Mouse (Mus musculus) myocyte (in vitro differentiated cells): ENCODE measurements around the gene Mapk9. TPM values are rescaled to one million over a fixed set of nuclear protein-coding genes. Genes with fewer than 3 reads are reported as not detected.

Source experiments
- H3K27me3 ChIP-seq: one replicate; pipeline ENCODE4 v1.6.1; 2011; ENCODE audit not compliant: control insufficient read depth, insufficient read depth, insufficient read length
- H3K36me3 ChIP-seq: one replicate; pipeline ENCODE4 v1.6.1; 2011; ENCODE audit not compliant: control insufficient read depth, insufficient read depth
- H3K4me2 ChIP-seq: one replicate; pipeline ENCODE4 v1.6.1; 2011; ENCODE audit warnings: low read depth, control low read depth
- H3K4me3 ChIP-seq: one replicate; pipeline ENCODE4 v1.5.1; 2011; ENCODE audit warnings: mild to moderate bottlenecking, control low read depth, moderate library complexity
- H3K79me2 ChIP-seq: one replicate; pipeline ENCODE4 v1.6.1; 2011; ENCODE audit not compliant: control insufficient read depth, insufficient read depth
- H3ac ChIP-seq: one replicate; pipeline ENCODE4 v1.6.1; 2011; ENCODE audit not compliant: control insufficient read depth, insufficient read length
- CEBPB ChIP-seq: IDR thresholded peaks from 2 replicates; pipeline ENCODE4 v1.6.1; 2011; ENCODE audit warnings: mild to moderate bottlenecking, moderate library complexity; ENCODE audit not compliant: poor library complexity, insufficient read depth, severe bottlenecking
- E2F4 ChIP-seq: IDR thresholded peaks from one replicate; pipeline ENCODE4 v1.6.1; 2011; ENCODE audit warnings: mild to moderate bottlenecking, control low read depth, moderate library complexity; ENCODE audit not compliant: insufficient read depth
- MAX ChIP-seq: IDR thresholded peaks from one replicate; pipeline ENCODE4 v1.6.1; 2011; ENCODE audit warnings: low read depth, mild to moderate bottlenecking, control low read depth
- MYOD1 ChIP-seq, 3 experiments: IDR thresholded peaks; one replicate each; pipeline ENCODE4 v1.6.1; 2011; ENCODE audit warnings: control low read depth in 2 of 3, low read depth in 2 of 3, mild to moderate bottlenecking in 2 of 3, moderate library complexity in 1 of 3; ENCODE audit not compliant: insufficient read length in 2 of 3, control insufficient read depth in 1 of 3
- MYOG ChIP-seq, 3 experiments: IDR thresholded peaks; one replicate each; pipeline ENCODE4 v1.6.1; 2011; ENCODE audit warnings: control low read depth in 2 of 3, low read depth in 2 of 3, mild to moderate bottlenecking in 2 of 3; ENCODE audit not compliant: insufficient read length in 2 of 3, control insufficient read depth in 1 of 3, insufficient read depth in 1 of 3
- POLR2A ChIP-seq: IDR thresholded peaks from one replicate; pipeline ENCODE4 v1.6.1; 2011; ENCODE audit warnings: low read depth, mild to moderate bottlenecking, control low read depth, moderate library complexity; ENCODE audit not compliant: insufficient read length
- POLR2AphosphoS2 ChIP-seq: IDR thresholded peaks from one replicate; pipeline ENCODE4 v1.6.1; 2011; ENCODE audit warnings: low read depth, control low read depth; ENCODE audit not compliant: insufficient read length
- REST ChIP-seq: IDR thresholded peaks from one replicate; pipeline ENCODE4 v1.6.1; 2011; ENCODE audit warnings: mild to moderate bottlenecking, control low read depth, moderate library complexity; ENCODE audit not compliant: insufficient read depth, insufficient read length
- SRF ChIP-seq: IDR thresholded peaks from one replicate; pipeline ENCODE4 v1.6.1; 2011; ENCODE audit warnings: low read depth; ENCODE audit not compliant: control insufficient read depth, insufficient read length
- TCF12 ChIP-seq: IDR thresholded peaks from one replicate; pipeline ENCODE4 v1.6.1; 2011; ENCODE audit warnings: mild to moderate bottlenecking, control low read depth; ENCODE audit not compliant: poor library complexity, insufficient read depth, severe bottlenecking
- TCF3 ChIP-seq: IDR thresholded peaks from one replicate; pipeline ENCODE4 v1.6.1; 2011; ENCODE audit warnings: low read depth, control low read depth; ENCODE audit not compliant: insufficient read length
- USF1 ChIP-seq: IDR thresholded peaks from one replicate; pipeline ENCODE4 v1.6.1; 2011; ENCODE audit warnings: low read depth, mild to moderate bottlenecking, control low read depth, moderate library complexity
- polyA plus RNA-seq: library from polyadenylated mRNA; unstranded; fragments of >200 nt; fragmentation: generic; extraction: Trizol; gene quantifications from one replicate; pipeline ENCODE4 v1.2.1, GENCODE M21; 2012; ENCODE audit warnings: missing spikeins

Mapk9 gene
- polyA plus RNA-seq, 1 experiment = 21.5 TPM

DNA sequence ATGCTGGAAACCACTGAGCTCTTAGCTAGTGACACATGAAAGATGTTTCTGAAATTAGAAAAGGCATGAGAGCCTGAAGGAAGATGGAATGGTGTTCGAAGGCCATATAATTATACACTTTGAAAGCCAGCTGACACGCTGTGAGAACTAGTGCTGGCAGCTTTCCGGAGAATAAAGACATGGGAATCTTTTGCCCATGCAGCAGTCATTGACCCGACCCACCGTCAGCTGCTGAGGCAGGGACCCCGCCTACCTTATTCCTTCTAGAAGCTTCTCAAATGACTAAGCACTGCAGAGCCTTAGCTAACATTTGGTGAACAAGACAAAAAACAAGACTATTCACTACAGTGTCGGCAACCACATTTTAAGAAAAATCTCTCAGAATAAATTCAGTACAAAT is 26.9 kb upstream of the Mapk9 start:
- H3K36me3 ChIP-seq = no peaks in the 10 kb centered on the region
- no peak overlapping the region for H3K4me2 ChIP-seq
- TF ChIP-seq SRF = no peak
- no peak for TF ChIP-seq TCF12
- no peak for TF ChIP-seq POLR2AphosphoS2
- no peak for TF ChIP-seq E2F4
- TF ChIP-seq POLR2A = no peak
- TF ChIP-seq MYOD1 (IDR thresholded peaks at IDR 0.05; ENCODE audit: control insufficient read depth in 1 of 3, insufficient read length in 2 of 3, low read depth in 2 of 3) = no peak
- H3K79me2 ChIP-seq = no peaks in the 10 kb centered on the region
- no peak overlapping the region for H3K4me3 ChIP-seq
- H3K27me3 ChIP-seq = peaks cover 4% of the 10 kb centered on the region
- no peak overlapping the region for H3ac ChIP-seq

DNA sequence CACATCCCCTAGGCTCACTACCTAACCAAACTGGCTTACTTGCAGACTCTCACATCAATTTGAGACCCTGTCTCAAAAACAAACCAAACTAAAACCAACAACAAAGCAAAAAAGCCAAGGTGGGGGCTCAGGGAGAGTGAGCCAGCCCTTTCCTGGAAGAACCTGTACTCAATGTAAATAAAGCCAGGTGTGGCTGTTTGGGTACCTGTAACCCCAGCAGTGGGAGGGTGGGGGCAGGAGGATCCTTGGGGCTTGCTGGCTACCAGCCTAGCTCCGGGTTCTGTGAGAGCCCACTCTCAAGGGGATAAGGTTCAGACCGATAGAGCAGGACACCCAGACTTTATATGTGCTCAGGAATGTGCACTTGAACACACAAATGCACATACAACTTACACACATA is 25.6 kb upstream of the Mapk9 start:
- TF ChIP-seq MAX (no peak), MYOD1 (IDR thresholded peaks at IDR 0.05; ENCODE audit: control insufficient read depth in 1 of 3, insufficient read length in 2 of 3, low read depth in 2 of 3) (no peak)
- no peak overlapping the region for H3K4me2 ChIP-seq
- no peaks in the 10 kb centered on the region for H3K27me3 ChIP-seq
- H3K4me3 ChIP-seq = no peak overlapping the region
- no peaks in the 10 kb centered on the region for H3K79me2 ChIP-seq
- H3K36me3 ChIP-seq = no peaks in the 10 kb centered on the region
- H3ac ChIP-seq = no peak overlapping the region

DNA sequence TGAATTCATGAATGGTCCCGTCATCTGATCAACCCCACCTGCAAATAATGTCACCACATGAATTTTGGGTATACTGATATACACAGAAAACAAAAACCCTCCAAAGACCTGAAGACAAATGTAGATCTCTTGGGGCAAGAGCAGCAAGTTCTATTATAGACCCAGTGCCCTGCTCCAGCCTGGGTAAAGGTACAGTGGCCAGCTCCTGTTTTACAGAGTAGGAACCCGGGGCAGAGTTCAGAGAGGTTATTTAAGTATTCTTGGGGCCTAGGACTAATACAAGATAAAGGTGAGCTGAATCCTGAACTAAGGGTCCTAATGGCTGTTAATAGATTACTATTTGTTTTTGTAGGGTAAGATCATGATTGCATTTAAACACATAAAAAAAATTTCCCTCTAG is 25.0 kb upstream of the Mapk9 start:
- no peaks in the 10 kb centered on the region for H3K36me3 ChIP-seq
- H3ac ChIP-seq = no peak overlapping the region

DNA sequence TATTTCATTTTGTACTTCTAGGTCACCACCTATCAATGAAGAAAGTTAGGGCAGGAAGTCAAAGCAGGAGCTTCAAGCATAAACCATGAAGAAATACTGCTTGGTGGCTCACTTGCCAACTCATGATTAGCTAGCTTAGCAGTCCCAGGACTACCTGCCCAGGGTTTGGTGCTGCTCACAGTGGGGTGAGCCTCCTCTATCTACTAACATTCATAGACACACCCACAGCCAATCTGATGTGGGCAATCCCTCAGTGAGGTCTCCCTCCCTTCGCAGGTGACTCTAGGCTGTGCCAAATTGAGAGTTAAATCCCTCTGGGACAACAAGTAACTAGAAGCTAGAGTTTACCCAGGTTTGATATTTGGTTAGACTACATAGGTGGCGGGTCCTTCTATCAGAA is 24.2 kb upstream of the Mapk9 start:
- Histone ChIP-seq H3K4me3 (no peak overlapping the region), H3K36me3 (no peaks in the 10 kb centered on the region), H3K4me2 (no peak overlapping the region), H3K27me3 (peaks cover 5% of the 10 kb centered on the region), H3ac (no peak overlapping the region), H3K79me2 (no peaks in the 10 kb centered on the region)
- no peak for TF ChIP-seq REST
- no peak for TF ChIP-seq MAX
- no peak for TF ChIP-seq SRF
- TF ChIP-seq USF1 = no peak
- no peak for TF ChIP-seq CEBPB
- no peak for TF ChIP-seq E2F4
- no peak for TF ChIP-seq TCF12
- no peak for TF ChIP-seq TCF3
- no peak for TF ChIP-seq POLR2A
- TF ChIP-seq POLR2AphosphoS2 = no peak
- no peak for TF ChIP-seq MYOG (IDR thresholded peaks at IDR 0.05; ENCODE audit: control insufficient read depth in 1 of 3, insufficient read depth in 1 of 3, insufficient read length in 2 of 3, low read depth in 2 of 3)
- no peak for TF ChIP-seq MYOD1 (IDR thresholded peaks at IDR 0.05; ENCODE audit: control insufficient read depth in 1 of 3, insufficient read length in 2 of 3, low read depth in 2 of 3)

More for the DNA sequence above, 25.0 kb upstream of the Mapk9 start:
- Histone ChIP-seq H3K27me3 (peaks cover 2% of the 10 kb centered on the region), H3K4me3 (no peak overlapping the region), H3K4me2 (no peak overlapping the region), H3K79me2 (no peaks in the 10 kb centered on the region)
- TF ChIP-seq MYOG (IDR thresholded peaks at IDR 0.05; ENCODE audit: control insufficient read depth in 1 of 3, insufficient read depth in 1 of 3, insufficient read length in 2 of 3, low read depth in 2 of 3) (no peak), CEBPB (no peak), MAX (no peak), SRF (no peak), E2F4 (no peak), MYOD1 (IDR thresholded peaks at IDR 0.05; ENCODE audit: control insufficient read depth in 1 of 3, insufficient read length in 2 of 3, low read depth in 2 of 3) (no peak)

DNA sequence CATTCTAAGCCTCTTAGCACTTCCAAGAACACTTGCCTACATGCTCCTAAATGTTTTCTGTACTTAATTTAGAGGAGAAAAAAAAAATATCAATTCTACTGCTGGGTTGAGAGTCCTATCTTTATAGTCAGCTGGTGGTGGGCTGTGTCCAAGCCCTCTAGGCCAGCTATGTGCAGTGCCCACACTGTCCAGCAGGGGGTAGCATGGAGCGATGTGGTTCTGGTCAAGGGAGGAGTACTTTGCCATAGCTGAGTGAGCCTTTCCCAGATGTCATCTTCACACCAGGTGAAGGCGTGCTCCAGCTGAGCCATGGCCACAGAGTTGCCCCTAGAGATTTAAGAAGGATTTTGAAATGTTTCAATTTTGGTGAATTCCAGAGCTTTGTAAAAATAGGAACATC is 21.7 kb upstream of the Mapk9 start:
- no peaks in the 10 kb centered on the region for H3K79me2 ChIP-seq
- H3K4me3 ChIP-seq = no peak overlapping the region
- TF ChIP-seq MAX (no peak), USF1 (no peak), TCF12 (no peak), MYOG (IDR thresholded peaks at IDR 0.05; ENCODE audit: control insufficient read depth in 1 of 3, insufficient read depth in 1 of 3, insufficient read length in 2 of 3, low read depth in 2 of 3) (no peak), SRF (no peak), E2F4 (no peak), REST (no peak), POLR2AphosphoS2 (no peak), MYOD1 (IDR thresholded peaks at IDR 0.05; ENCODE audit: control insufficient read depth in 1 of 3, insufficient read length in 2 of 3, low read depth in 2 of 3) (no peak), POLR2A (no peak), TCF3 (no peak), CEBPB (no peak)
- no peak overlapping the region for H3K4me2 ChIP-seq
- H3K27me3 ChIP-seq = peaks cover 15% of the 10 kb centered on the region
- H3ac ChIP-seq = no peak overlapping the region
- H3K36me3 ChIP-seq = no peaks in the 10 kb centered on the region
